Mouse (Mus musculus): ENCODE data around the gene Parp14. TPM values are rescaled to one million over a fixed set of nuclear protein-coding genes. Genes with fewer than 3 reads are reported as not detected.

The Parp14 gene
- polyA plus RNA-seq, 1 experiment from 2014 or later: 1.4 TPM

Other genes starting within 250 kb of the Parp14 start
- gene Dirc2, start 102.2 kb downstream of the Parp14 start, polyA plus RNA-seq (2015; fragmentation: Nextera tagmentation; extraction: Ambion mirVana): 12.2 and 12.3 TPM in 2 replicates
- gene Hspbap1, start 101.2 kb downstream of the Parp14 start, polyA plus RNA-seq (2015; fragmentation: Nextera tagmentation; extraction: Ambion mirVana): 16.7 and 17.3 TPM in 2 replicates
- 4.8 and 5.0 TPM in 2 replicates for gene Parp9, start 66.9 kb upstream of the Parp14 start, polyA plus RNA-seq (2015; fragmentation: Nextera tagmentation; extraction: Ambion mirVana)
- 3.9 and 4.5 TPM in 2 replicates for gene Dtx3l, start 67.6 kb upstream of the Parp14 start, polyA plus RNA-seq (2015; fragmentation: Nextera tagmentation; extraction: Ambion mirVana)
- 35.9 and 38.2 TPM in 2 replicates for gene Kpna1, start 107.2 kb upstream of the Parp14 start, polyA plus RNA-seq (2015; fragmentation: Nextera tagmentation; extraction: Ambion mirVana)
- gene Wdr5b, start 169.6 kb upstream of the Parp14 start, polyA plus RNA-seq (2015; fragmentation: Nextera tagmentation; extraction: Ambion mirVana): 8.5 and 9.3 TPM in 2 replicates
- 317 and 325 TPM in 2 replicates for gene Fam162a, start 200.1 kb upstream of the Parp14 start, polyA plus RNA-seq (2015; fragmentation: Nextera tagmentation; extraction: Ambion mirVana)
- 80.7 and 86.8 TPM in 2 replicates for gene Ccdc58, start 200.1 kb upstream of the Parp14 start, polyA plus RNA-seq (2015; fragmentation: Nextera tagmentation; extraction: Ambion mirVana)

Data from kidney, embryonic 16.5 days (tissue).